Mouse (Mus musculus): Measurements from ENCODE around the gene Pank2.
"Not testable (repeated sequence)": the region's sequence is repeated elsewhere in the genome, so short reads cannot be mapped to it uniquely, and the experiment has no call there.

Gene Pank2

GRCm38 (mm10) chr2:131262213-131262672 lies at the start of gene Pank2:
Gene Pank2, plus strand, starts transcription at chr2:131262495.
- DNase-seq (ENCODE audit: low spot score) = peak; percentile 91

GRCm38 (mm10) chr2:131213773-131214172 lies 48.5 kb upstream of the Pank2 start:
- DNase-seq (ENCODE audit: low spot score) = no peak

- DNase-seq (ENCODE audit: low spot score) = no peak
Observed at GRCm38 (mm10) chr2:131215941-131216858, 46.1 kb upstream of the Pank2 start.

- no peak for DNase-seq (ENCODE audit: low spot score)
Observed at GRCm38 (mm10) chr2:131220030-131220429, 42.3 kb upstream of the Pank2 start.

GRCm38 (mm10) chr2:131221853-131222515 lies 40.3 kb upstream of the Pank2 start:
- DNase-seq (ENCODE audit: low spot score) = no peak

- DNase-seq (ENCODE audit: low spot score) = no peak
Observed at GRCm38 (mm10) chr2:131222562-131222961, 39.7 kb upstream of the Pank2 start.

GRCm38 (mm10) chr2:131223569-131223968 lies 38.7 kb upstream of the Pank2 start:
- DNase-seq (ENCODE audit: low spot score) = no peak

GRCm38 (mm10) chr2:131225178-131225577 lies 37.1 kb upstream of the Pank2 start:
- no peak for DNase-seq (ENCODE audit: low spot score)

- not testable (repeated sequence) for DNase-seq (ENCODE audit: low spot score)
Observed at GRCm38 (mm10) chr2:131226669-131227068, 35.6 kb upstream of the Pank2 start.

- DNase-seq (ENCODE audit: low spot score) = no peak
Observed at GRCm38 (mm10) chr2:131227243-131227642, 35.1 kb upstream of the Pank2 start.

- DNase-seq (ENCODE audit: low spot score) = no peak
Observed at GRCm38 (mm10) chr2:131232558-131232957, 29.7 kb upstream of the Pank2 start.

GRCm38 (mm10) chr2:131233307-131234126 lies 28.8 kb upstream of the Pank2 start, which contains the start of gene Mavs:
Gene Mavs, plus strand, starts transcription at chr2:131234063.
- peak; percentile 78 for DNase-seq (ENCODE audit: low spot score)

GRCm38 (mm10) chr2:131234127-131234650 lies 28.1 kb upstream of the Pank2 start:
- DNase-seq (ENCODE audit: low spot score) = no peak

- no peak for DNase-seq (ENCODE audit: low spot score)
Observed at GRCm38 (mm10) chr2:131234970-131235635, 27.2 kb upstream of the Pank2 start.

- DNase-seq (ENCODE audit: low spot score) = no peak
Observed at GRCm38 (mm10) chr2:131242180-131242579, 20.1 kb upstream of the Pank2 start.

GRCm38 (mm10) chr2:131242929-131243328 lies 19.4 kb upstream of the Pank2 start:
- DNase-seq (ENCODE audit: low spot score) = no peak

GRCm38 (mm10) chr2:131253681-131254328 lies 8.5 kb upstream of the Pank2 start:
- no peak for DNase-seq (ENCODE audit: low spot score)

- no peak for DNase-seq (ENCODE audit: low spot score)
Observed at GRCm38 (mm10) chr2:131254329-131254713, 8.0 kb upstream of the Pank2 start.

GRCm38 (mm10) chr2:131255738-131256137 lies 6.6 kb upstream of the Pank2 start:
- no peak for DNase-seq (ENCODE audit: low spot score)

- DNase-seq (ENCODE audit: low spot score) = no peak
Observed at GRCm38 (mm10) chr2:131258693-131259092, 3.6 kb upstream of the Pank2 start.

All from ovary, postnatal 10 days (tissue).